Mouse (Mus musculus) kidney, adult 9 months (tissue): ENCODE measurements at regions not wholly inside any gene's neighbourhood (a gene's known extent, or its start where the extent isn't known, plus 50 kb on each side); places are given as distances from the start of the nearest gene placed in this dataset.
"Not testable (repeated sequence)": the region's sequence is repeated elsewhere in the genome, so short reads cannot be mapped to it uniquely, and the experiment has no call there.

Source experiments
- DNase-seq: peaks from one replicate; pipeline ENCODE4 v3.0.0; 2022

DNA sequence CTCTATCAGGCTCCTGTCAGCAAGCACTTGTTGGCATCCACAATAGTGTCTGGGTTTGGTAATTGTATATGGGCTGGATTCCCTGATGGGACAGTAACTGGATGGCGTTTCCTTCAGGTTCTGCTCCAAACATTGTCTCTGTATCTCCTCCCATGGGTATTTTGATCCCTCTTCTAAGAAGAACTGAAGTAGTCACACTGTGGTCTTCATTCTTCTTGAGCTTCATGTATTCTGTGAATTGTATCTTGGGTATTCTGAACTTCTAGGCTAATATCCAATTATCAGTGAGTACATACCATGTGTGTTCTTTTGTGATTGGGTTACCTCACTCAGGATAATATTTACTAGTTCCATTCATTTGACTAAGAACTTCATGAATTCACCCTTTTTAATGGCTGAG, 119.2 kb upstream of the Gm21119 start:
- DNase-seq: peak; percentile 12

DNA sequence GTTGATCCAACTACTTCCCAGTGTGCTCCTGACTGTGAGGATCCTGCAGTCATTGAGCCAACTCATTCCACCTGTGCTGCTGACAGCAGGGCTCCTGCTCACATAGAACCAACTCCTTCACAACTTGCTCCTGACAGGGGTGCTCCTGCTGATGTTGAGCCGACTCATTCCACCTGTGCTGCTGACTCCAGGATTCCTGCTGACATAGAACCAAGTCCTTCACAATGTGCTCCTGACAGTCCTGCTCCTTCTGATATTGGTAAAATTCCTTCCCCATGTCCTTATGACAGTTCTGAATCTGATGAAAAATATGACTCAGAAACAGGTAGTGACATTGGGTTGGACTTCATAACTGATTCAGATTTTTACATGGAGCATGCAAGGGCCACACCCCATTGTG, 100.8 kb upstream of the Gm21119 start:
- not testable (repeated sequence) for DNase-seq

DNA sequence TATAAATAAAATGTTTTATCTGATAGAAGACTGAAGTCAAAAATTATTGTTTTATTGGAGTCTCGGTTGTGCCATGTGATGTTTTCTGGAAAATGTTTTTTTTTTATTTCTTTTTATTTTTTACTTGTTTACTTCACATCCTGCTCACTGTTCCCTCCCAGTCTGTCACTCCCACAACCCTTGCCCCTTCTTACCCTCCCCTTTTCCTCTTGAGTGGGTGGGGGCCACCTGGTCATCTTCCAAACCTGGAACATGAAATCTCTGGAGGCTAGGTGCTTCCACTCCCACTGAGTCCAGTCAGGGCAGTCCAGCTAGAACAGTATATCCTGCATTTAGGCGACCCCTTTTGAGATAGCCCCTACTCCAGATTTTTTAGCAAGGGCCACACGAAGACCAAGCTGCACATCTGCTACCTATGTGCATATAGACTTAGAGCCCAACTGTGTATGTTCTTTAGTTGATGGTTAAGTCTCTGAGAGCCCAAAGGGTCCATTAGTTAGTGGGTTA, 98.3 kb upstream of the Gm21119 start:
- DNase-seq: not testable (repeated sequence)

DNA sequence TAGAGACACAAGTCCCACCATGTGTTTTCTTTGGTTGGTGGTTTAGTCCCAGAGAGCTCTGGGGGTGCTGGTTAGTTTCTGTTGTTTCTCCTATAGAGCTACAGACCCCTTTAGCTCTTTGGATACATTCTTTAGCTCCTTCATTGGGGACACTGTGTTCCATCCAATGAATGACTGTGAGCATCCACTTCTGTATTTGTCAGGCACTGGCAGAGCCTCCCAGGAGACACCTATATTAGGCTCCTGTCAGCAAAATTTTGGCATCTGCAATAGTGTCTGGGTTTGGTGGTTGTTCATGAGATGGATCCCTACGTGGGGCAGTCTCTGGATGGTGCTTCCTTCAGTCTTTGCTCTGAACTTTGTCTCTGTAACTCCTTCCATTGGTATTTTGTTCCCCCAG, 97.2 kb upstream of the Gm21119 start:
- DNase-seq: not testable (repeated sequence)

DNA sequence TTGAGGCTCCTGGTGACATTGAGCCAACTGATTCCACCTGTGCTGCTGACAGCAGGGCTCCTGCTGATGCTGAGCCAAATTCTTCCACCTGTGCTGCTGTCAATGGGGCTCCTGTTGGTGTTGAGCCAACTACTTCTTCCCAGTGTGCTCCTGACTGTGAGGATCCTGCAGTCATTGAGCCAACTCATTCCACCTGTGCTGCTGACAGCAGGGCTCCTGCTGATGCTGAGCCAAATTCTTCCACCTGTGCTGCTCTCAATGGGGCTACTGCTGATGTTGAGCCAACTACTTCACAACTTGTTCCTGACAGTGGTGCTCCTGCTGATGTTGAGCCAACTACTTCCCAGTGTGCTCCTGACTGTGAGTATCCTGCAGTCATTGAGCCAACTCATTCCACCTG, 90.2 kb upstream of the Gm21119 start:
- not testable (repeated sequence) for DNase-seq

DNA sequence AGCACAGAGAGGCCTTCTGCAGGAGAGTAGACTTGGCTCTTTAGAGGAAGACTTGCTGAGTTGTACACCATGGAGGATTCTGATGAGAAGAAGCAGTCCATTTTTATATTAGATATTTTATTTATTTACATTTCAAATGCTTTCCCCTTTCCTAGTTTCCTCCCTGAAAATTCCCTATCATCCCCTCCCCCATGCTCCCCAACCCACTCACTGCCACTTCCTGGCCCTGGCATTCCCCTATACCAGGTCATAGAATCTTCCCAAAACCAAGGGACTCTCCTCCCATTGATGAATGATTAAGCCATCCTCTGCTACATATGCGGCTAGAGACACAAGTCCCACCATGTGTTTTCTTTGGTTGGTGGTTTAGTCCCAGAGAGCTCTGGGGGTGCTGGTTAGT, 85.7 kb upstream of the Gm21119 start:
- DNase-seq: not testable (repeated sequence)

DNA sequence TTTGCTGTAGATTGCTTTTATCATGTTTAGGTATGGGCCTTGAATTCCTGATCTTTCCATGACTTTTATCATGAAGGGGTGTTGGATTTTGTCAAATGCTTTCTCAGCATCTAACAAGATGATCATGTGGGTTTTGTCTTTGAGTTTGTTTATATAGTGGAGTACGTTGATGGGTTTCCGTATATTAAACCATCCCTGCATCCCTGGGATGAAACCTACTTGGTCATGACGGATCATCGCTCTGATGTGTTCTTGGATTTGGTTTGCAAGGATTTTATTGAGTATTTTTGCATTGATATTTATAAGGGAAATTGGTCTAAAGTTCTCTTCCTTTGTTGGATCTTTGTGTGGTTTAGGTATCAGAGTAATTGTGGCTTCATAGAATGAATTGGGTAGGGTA, 75.7 kb upstream of the Gm21119 start:
- not testable (repeated sequence) for DNase-seq

DNA sequence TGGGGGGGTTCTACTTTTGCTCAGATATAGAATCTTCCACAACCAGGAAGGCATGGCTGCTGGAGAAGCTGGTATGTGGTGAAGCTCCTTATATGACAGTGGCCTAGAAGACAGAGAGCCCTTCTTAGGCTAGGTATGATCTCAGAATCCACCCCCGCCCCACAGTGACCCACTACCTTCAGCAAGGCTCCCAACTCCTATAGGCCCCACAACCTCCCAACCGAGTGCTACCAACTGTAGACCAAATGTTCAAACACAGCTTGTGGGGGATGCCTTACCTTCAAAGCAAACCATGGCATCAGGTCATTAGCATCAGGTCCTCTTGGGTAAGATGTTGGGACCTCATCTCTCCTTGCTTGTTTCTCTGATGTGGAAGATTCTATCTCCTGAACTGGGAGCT, 70.6 kb upstream of the Gm21119 start:
- not testable (repeated sequence) for DNase-seq

DNA sequence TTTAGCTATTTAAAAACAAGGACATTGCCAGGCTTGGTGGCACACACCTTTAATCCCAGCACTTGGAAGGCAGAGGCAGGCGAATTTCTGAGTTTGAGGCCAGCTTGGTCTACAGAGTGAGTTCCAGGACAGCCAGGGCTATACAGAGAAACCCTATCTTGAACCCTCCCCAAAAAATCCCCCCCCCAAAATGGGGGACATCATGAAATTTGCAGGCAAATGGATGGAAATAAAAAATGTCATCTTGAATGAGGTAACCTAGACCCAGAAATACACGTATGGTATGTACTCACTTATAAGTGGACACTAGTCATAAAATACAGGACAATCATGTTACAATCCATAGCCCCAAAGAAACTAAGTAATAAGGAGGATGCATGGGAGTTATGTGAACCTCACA, 69.4 kb upstream of the Gm21119 start:
- not testable (repeated sequence) for DNase-seq

DNA sequence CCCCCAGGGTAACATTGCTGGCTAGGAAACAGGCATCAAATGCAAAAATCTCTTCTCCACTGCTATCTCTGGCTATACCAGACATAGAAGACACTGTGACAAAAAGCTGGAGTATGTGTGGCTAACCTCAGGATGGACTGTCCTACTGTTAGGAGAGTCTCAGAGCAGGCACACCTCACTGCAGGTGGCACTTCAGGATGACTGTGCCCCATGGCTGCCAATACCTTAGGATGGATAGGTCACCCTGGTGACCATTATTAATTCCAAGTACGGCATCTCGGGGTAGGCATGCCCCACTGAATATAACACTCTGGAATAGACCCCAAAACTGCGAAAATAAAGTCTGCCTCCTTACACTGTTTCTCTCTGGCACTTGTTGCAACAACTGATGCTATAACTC, 68.3 kb upstream of the Gm21119 start:
- not testable (repeated sequence) for DNase-seq

DNA sequence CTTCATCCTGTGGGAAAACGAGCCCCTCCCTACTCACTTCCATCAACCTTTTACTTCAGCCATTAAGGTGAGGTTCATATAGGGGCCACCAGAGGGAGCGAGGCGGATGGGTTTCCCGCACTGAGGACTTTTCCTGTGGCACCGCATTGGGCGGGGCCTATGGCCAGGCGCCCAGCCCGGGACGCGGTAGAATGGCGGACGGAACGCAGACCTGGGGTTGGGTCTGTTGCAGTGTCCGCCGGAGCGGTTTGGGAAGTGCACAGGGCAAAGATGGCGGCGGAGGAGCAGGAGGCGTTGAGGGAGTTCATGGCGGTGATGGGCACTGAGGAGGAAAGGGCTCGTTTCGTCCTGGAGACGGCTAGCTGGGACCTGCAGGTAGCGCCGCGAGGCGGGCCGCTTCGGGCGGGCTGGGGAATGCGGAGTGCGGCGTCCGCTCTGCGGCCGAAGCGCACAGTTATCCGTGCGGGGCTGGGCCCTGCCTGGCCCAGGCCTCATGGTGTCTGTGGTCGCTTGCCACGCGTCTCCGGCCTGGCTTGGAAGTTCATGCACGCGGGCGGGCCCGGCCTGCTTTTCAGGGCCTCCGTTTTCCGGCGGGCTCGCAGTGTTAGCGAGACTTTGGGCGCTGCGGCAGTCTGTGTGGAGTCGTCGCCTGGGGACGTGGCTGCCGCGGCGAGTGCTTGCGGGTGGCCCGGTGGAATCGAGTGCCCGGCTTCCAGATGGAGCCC, 64.5 kb upstream of the Gm21119 start:
- DNase-seq: peak; percentile 99

DNA sequence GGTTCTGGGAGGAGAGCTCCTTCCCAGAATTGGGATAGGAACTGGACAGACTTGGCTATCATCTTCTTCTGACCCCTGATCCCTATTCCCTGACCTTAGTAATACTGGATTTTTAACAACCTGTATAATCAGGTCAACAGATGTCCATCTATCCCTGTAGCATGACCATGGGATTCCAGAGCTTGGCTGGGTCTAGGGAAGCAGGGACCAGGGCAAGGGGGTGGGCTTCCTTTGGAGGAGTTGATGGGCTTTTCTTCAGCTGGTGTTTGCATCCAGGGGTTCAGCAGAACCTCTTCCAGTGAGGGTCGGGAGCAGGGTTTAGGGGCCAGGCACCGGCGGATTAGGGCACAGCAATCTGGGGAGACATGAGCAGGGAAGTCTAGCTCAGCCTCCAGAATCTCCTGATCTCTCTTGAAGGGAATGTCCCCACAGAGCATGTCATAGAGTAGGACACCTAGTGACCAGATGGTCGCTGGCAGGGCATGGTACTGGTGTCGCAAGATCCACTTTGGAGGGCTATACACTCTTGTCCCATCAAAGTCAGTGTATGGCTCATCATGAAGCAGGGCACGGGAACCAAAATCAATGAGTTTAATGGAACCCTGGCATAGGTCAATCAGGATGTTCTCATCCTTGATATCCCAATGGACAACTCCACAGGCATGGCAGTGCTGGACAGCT, 58.1 kb upstream of the Gm21119 start:
- DNase-seq: not testable (repeated sequence)

DNA sequence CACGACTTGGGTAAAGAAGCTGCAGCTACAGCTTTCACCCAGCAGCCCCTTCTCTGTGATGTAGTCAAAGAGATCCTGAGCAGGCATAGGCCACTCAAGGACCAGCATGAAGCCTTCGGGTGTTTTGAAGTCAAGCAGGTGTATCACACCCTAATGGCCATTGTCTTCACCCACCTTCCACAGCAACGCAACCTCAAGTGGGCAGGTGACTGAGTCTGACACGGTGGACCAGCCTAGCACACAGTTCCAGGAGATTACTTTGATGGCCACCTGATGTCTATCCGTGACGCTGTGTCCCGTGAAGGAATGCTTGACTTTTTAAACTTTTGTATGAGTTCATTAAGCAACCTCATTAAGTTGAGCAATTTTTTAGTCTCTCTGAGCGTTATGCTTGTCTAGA, 57.5 kb upstream of the Gm21119 start:
- DNase-seq: not testable (repeated sequence)

DNA sequence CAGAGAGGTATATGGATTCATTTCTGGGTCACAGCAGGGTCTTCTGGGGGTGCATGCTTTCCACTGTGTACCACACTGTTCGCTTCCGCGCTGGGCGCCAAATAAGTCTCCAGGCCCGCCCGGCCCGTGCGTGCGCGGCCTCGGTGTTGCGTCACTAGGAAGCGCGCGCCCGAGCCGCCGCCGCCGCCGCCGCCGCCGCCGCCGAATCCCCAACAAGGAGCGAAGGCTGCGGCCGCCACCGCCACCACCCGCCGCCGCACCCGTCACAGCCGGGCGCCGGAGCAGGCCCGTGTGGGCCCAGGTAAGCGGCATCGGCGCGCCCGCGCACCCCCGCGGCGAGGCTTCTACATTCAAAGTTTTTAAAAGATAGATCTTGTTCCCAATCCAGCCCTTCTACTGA, 57.1 kb upstream of the Gm21119 start:
- peak; percentile 47 for DNase-seq
